Mouse (Mus musculus) heart, adult 18-20 months (tissue): ENCODE results near the gene Stc2. TPM values are rescaled to one million over a fixed set of nuclear protein-coding genes. Genes with fewer than 3 reads are reported as not detected.

Experiments
- DNase-seq, 2 experiments: peaks; one replicate each; pipeline ENCODE4 v3.0.0; 2021 to 2022; ENCODE audit warnings: mixed read lengths in 1 of 2
- long read RNA-seq, 2 experiments: library from polyadenylated mRNA; stranded (forward); transcript quantifications; one replicate each; pipeline ENCODE4 v2.0.0; 2021
- total RNA-seq, 2 experiments: library from RNA; stranded (reverse); gene quantifications; 2 replicates each; pipeline ENCODE4 v1.2.3; 2021

Stc2 gene
- 10 to 100 TPM; 11.4 to 14.5 TPM for total RNA-seq
- long read RNA-seq, experiment 1, partial matches to known transcripts, result 0 of 6 reads
- long read RNA-seq, experiment 1, other reads (novel, unspliced or antisense), result 2 of 6 reads
- long read RNA-seq, experiment 2, partial matches to known transcripts, result 1 of 4 reads
- long read RNA-seq, experiment 2, other reads (novel, unspliced or antisense), result 1 of 4 reads

GRCm38 (mm10) chr11:31369648-31370286 lies at the start of gene Stc2:
Gene Stc2, minus strand, starts transcription at chr11:31370074.
- DNase-seq, result peak; percentile 86 to 88

GRCm38 (mm10) chr11:31417071-31417470 lies 47.2 kb upstream of the Stc2 start:
- no peak for DNase-seq

DNA sequence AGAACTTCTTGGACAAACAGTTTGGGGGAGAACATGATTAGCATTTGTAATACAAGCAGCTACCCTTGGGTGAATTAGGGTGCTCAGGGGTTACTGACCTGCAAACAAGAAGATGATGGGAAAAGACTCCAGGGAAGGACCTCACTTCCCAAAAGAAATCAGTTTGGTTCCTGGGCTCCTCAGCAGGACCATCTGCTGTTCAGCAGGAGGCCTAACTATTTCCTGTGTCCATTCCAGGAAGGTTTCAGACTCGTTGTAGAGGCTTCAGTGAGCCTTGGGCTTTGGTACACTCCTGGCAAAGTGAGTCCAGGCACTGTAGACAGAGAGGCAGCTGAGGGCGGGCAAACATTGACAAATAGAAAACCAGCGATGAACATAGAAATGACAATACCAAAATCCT lies 42.5 kb upstream of the Stc2 start:
- no peak for DNase-seq

- no peak for DNase-seq
Measured at GRCm38 (mm10) chr11:31406736-31407135, 36.9 kb upstream of the Stc2 start.

GRCm38 (mm10) chr11:31403080-31403479 lies 33.2 kb upstream of the Stc2 start:
- no peak for DNase-seq

GRCm38 (mm10) chr11:31398604-31399003 lies 28.7 kb upstream of the Stc2 start:
- DNase-seq, result no peak

DNA sequence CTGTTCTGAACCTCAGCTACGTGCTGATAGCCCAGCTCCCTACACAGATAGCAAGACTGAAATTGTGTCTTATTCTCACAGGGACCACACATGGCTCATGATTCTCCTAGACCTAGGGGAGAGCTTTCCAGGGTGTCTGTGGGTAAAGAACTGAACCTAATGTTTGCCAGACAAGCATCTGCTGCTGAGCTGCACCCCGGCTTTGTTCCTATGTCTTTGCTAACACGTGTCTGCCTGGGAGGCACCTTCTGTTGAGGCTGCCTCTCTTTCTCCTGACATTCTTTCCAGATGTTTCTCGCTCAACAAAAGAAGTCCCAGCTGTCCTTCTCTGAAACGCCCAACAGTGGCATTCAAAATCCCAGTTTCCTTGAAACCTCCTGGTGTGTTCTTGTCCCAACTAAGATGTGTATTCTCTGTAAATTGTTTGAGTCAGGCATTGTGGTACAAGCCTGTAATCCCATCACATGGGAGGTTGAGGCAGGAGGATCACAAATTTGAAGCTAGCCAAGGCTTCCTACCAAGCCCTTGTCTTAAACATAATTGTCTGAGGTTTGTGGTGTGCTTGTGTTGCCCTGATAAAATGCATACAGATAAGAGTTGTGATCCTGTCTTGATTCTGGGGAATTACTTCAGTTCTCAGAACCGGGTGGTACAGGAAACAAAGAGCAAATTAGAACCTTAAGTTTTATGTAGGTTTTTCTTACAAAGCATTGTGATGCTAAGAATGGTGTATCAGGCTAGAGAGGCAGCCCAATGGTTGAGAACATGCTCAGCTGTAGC lies 27.0 kb upstream of the Stc2 start:
- DNase-seq, result no peak

DNA sequence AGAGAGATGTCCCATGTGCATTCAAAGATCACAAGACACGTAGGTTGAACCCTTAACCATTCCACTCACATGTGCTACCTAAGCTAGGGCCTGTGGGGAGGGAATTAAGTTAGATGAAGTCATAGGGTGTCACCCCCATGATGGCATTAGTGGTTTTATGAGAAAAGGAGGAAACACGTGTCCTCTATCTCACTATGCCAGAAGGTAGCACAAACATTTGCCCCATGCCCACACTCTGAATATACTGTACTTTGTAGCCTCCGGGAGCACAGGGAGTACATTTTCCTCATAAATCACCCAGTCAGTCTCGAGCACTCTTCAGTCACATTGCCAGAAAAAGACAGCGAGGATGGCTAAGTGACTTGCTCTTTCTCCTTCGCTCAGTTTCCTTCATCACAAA lies 24.2 kb upstream of the Stc2 start:
- DNase-seq, result no peak

DNA sequence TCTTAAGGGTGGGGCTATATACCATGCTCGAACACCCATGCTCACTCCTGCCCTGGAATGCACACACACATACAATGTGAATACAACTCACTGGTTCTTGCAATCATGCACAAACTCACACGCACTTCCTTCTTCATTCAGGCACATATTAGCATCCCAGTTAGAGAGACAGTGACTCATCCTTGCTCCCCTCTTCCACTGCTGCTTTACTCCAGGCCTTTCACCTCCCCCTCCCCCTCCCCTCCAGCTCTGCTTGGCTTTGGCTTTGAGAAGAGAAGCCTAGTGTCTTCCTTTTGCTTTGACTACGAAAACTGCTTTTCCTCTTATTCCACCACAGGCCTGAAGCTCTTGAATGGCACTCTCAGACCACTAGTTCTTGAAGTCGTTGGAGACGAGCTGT lies 22.5 kb upstream of the Stc2 start:
- DNase-seq, result no peak

- peak; percentile 32 to 48 for DNase-seq
Measured at GRCm38 (mm10) chr11:31388890-31389289, 19.0 kb upstream of the Stc2 start.

GRCm38 (mm10) chr11:31387526-31387925 lies 17.7 kb upstream of the Stc2 start:
- peak; percentile 61 to 77 for DNase-seq

GRCm38 (mm10) chr11:31386571-31386970 lies 16.7 kb upstream of the Stc2 start:
- peak; percentile 20 to 56 for DNase-seq

DNA sequence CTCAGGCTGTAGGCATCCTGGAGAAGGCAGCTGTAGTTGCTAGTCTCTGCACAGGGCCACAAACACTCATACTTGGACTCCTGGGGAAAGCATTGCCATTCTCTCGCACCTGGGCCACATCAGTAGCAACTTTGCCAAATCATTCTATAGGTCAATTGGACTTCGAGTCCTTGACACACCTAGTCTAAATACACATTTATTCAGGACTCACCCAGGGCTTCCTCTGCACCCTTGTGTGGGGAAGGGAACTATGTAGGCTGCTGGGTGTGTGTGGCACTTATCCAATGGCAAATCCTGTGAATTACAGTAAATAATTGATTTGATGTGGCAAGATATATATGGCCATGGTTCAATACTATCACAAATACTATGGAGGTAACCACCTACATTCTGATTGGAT lies 14.1 kb upstream of the Stc2 start:
- no peak for DNase-seq

DNA sequence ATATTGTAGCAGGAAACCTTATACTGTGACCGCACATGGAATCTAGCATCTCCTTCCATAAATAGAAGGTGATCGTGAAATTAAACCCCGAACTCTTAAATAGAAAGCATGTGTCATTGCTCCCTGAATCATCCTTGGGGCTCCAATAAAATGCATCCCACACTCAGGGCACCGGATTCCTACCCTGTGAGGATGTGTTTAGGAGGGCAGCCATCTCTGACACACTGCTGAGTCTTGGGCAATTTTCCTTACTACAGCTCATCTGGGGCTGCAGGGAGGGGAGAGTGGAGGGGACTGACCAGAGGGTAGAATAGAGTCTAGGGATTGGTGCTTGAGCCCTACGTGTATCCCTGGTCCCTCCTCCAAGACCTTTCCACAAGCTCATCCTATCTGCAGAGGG lies 12.3 kb upstream of the Stc2 start:
- DNase-seq, result no peak

DNA sequence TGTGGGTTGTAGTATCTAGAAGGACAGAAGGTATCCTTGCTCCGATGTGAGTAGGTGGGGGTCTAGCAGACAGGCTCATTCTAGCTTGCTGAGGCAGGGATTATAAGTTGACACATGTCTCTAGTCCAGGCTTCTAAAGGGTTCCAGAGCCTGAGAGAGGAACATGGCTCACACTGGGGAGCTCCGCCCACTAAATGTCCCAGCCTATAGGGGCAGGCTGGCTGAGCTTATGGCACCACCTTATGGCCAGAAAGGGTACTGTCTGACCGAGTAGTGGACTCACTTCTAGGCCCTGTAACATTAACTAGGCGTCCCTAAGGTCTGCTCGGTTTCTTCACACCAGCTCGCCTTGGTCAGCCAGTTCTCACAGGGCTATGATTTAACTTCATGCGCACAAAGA lies 3.6 kb upstream of the Stc2 start:
- peak in 1 of 2 experiments; percentile 53 for DNase-seq

GRCm38 (mm10) chr11:31372206-31372605 lies 2.3 kb upstream of the Stc2 start:
- DNase-seq, result no peak

DNA sequence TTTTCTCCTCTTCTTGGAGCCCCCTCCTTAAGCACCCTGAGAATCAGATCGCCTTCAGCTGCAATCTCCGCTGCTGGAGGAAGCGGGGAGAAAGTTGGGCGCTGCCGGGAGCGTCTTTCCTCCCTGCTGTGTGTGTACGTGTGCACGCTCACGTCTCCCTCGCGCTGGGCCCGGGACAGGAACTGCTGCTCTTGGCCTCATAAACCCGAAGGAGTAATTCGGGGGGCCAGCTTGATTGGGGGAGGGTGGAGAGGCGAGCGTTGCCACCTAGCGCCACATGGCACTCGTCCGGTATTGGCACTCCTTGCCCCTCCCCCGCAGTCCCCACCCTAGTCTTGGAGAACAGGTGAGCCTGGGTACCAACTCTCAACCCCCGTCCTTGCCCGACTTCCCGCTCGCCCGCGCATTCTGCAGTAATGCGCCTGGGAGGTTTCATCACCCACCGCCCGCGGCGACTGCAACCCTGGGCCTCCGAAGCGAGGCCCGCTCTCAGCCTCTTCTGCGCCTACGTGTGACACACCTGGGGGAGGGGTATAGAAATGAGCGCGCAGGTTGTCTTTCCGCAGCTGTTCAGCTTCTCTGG lies 1.5 kb upstream of the Stc2 start:
- DNase-seq, result no peak

- DNase-seq, result no peak
Measured at GRCm38 (mm10) chr11:31370436-31371230, 759 bp upstream of the Stc2 start.

- DNase-seq, result peak; percentile 70 to 78
Measured at GRCm38 (mm10) chr11:31368965-31369647, 768 bp downstream of the Stc2 start.

DNA sequence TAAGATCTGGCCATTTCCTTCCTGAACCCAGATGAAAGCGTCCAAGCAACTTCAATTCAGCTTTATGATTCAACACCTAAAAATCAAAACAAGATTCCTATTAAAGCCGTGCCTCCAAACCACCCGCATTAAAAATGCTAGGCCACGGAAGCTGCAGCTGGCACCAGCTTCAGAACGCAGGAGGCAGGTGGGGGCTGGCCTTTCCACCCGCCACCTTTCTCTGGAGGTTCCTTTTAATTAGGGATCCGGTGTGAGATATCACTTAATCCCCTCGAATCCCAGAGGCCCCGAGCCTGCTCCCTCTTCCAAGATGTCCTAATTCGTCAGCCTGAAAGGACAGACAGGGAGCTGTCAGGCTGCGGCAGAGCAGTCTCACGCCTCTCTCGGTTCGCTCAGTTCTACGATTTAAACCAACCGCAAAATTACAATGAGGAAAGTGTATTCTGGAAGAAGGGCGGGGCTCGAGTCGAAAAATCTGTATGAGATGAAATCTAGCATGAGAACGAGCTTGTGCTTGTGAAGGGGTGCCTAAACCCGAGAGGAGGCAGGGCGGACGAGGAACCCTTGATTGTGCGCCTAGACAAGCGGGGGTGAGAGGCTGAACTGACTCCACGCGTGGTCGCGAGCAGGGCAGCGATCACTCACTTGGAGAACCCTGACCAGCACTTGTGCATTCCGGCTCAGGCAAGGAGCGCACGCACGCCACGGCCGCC lies 1.5 kb downstream of the Stc2 start:
- no peak for DNase-seq

DNA sequence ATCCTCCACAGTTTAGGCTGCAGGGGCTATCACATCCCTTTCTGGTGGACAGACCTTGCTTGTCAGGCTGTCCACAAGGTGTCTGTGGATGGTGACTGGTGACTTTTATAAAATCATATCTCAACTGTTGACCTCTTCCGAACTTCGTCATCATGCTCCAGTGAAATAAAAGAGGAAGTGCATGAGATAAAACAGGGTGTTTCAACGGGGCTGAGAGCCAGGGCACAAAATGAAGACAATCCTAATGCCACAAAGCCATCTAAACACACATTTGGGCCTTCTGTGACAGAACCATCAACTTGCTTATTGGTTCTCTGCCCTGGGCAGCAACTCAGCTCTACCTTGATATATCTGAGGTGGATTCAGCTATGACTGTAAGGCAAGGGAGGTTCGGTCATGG lies 3.0 kb downstream of the Stc2 start:
- DNase-seq, result no peak
